Mouse (Mus musculus) liver, adult 2 months (tissue): ENCODE results near the gene Syn3. TPM values are rescaled to one million over a fixed set of nuclear protein-coding genes. Genes with fewer than 3 reads are reported as not detected.
A peak's percentile ranks its signal among the peaks of the same experiment; 100 is the strongest.

ENCODE experiments used
- DNase-seq: peaks from one replicate; pipeline ENCODE4 v3.0.0-alpha.2; 2011; ENCODE audit warnings: low read depth, low spot score; ENCODE audit errors: extremely low read depth
- H3K27ac ChIP-seq: fragments of 200-500 bp; replicated peaks from 2 replicates; pipeline ENCODE4 v1.5.1; 2012; ENCODE audit warnings: low read depth, mild to moderate bottlenecking, control low read depth, inconsistent platforms, low read length; ENCODE audit not compliant: insufficient read depth
- H3K27me3 ChIP-seq: fragments of 200-500 bp; 2 replicates; pipeline ENCODE4 v1.6.1; 2012; ENCODE audit warnings: mild to moderate bottlenecking, moderate library complexity, low read length, inconsistent platforms; ENCODE audit not compliant: control insufficient read depth, insufficient read depth
- H3K36me3 ChIP-seq: fragments of 200-500 bp; 2 replicates; pipeline ENCODE4 v1.6.1; 2012; ENCODE audit warnings: low read length, inconsistent platforms; ENCODE audit not compliant: control insufficient read depth, insufficient read depth
- H3K4me1 ChIP-seq: fragments of 200-500 bp; 2 replicates; pipeline ENCODE4 v1.6.1; 2011; ENCODE audit warnings: low read length; ENCODE audit not compliant: control insufficient read depth, insufficient read depth
- H3K4me3 ChIP-seq: fragments of 200-500 bp; 2 replicates; pipeline ENCODE4 v1.5.1; 2011; ENCODE audit warnings: low read depth, mild to moderate bottlenecking, control low read depth, low read length, moderate library complexity; ENCODE audit not compliant: insufficient read depth
- H3K79me2 ChIP-seq: fragments of 200-500 bp; 2 replicates; pipeline ENCODE4 v1.6.1; 2012; ENCODE audit warnings: inconsistent platforms, mild to moderate bottlenecking, low read length, moderate library complexity; ENCODE audit not compliant: control insufficient read depth, insufficient read depth
- H3K9ac ChIP-seq: fragments of 200-500 bp; 2 replicates; pipeline ENCODE4 v1.6.1; 2012; ENCODE audit warnings: low read depth, mild to moderate bottlenecking, control low read depth, inconsistent platforms, low read length
- CTCF ChIP-seq: fragments of 200-500 bp; IDR thresholded peaks from 2 replicates; pipeline ENCODE4 v1.5.1; 2011; ENCODE audit warnings: low read depth, low read length, control low read depth
- POLR2A ChIP-seq: fragments of 200-500 bp; IDR thresholded peaks from 2 replicates; pipeline ENCODE4 v1.6.1; 2011; ENCODE audit warnings: low read length, control low read depth; ENCODE audit not compliant: insufficient read depth; ENCODE audit errors: extremely low read depth
- WGBS: fragments of 180-500 bp; shearing (Covaris S2); methylation state at CpG from one replicate; pipeline ENCODE4 v1.1.7; 2018; 5-methylcytosine and 5-hydroxymethylcytosine counted together
- polyA plus RNA-seq: library from polyadenylated mRNA; depleted of rRNA; stranded (reverse); fragments of >200 nt; gene quantifications from 2 replicates; pipeline ENCODE4 v1.2.3, GENCODE M21; 2012
- total RNA-seq: library from RNA; depleted of rRNA; stranded (reverse); fragments of >200 nt; gene quantifications from 2 replicates; pipeline ENCODE4 v1.2.3, GENCODE M21; 2014

Gene Syn3
- total and polyA plus RNA-seq, 2 experiments, result 0.81 to 0.83 TPM

DNA sequence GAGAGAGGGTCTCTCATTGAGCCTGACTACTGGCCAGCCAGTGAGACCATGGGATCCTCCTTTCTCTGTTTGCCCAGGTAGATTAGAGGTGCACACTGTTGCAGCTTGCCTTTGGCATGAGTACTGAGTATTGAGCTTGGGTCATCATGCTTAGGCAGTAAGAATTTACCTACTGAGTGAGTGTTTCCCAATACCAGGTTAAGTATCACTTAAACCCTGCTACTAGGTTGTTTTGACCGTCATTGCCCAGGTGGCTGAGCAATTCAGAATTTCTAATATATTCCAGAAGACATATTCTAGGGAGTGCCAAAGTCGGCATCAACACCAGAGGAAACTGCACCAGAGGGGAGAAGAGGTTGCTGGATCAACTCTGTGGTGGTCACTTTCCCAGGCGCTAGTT lies 273.2 kb downstream of the Syn3 start:
- 89% methylated on average over 3 of the region's 3 CpGs for WGBS
- no peak for TF ChIP-seq POLR2A
- TF ChIP-seq CTCF, result no peak
- Histone ChIP-seq H3K4me1 (no peaks in the 10 kb centered on the region), H3K36me3 (no peaks in the 10 kb centered on the region), H3K4me3 (no peak overlapping the region), H3K9ac (no peak overlapping the region), H3K79me2 (no peaks in the 10 kb centered on the region), H3K27me3 (no peaks in the 10 kb centered on the region), H3K27ac (no peak overlapping the region)
- no peak for DNase-seq

DNA sequence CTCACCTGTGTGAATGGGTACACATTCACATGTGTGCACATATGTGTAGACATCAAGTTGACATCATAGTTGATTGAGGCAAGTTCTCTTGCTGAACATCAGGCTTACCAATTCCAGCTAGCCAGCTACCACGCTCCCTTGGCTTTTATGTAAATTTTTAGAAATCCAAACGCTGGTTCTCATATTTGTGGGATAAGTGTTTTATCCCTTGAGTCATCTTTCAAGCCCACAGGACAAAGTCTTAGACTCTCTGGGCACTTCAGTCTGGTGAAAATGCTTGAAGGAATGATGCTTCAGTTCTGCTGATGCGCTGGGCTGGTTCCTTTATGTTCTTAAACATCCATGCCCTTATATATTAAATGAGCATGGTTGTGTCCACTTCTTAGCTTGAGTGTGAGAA lies 279.7 kb downstream of the Syn3 start:
- no peak overlapping the region for H3K4me3 ChIP-seq
- no peak overlapping the region for H3K9ac ChIP-seq
- TF ChIP-seq POLR2A (no peak), CTCF (no peak)
- no peaks in the 10 kb centered on the region for H3K36me3 ChIP-seq
- WGBS, result 95% methylated on average over 3 of the region's 3 CpGs
- H3K79me2 ChIP-seq, result no peaks in the 10 kb centered on the region
- no peak for DNase-seq
- H3K27ac ChIP-seq, result no peak overlapping the region
- no peaks in the 10 kb centered on the region for H3K27me3 ChIP-seq
- H3K4me1 ChIP-seq, result no peaks in the 10 kb centered on the region

DNA sequence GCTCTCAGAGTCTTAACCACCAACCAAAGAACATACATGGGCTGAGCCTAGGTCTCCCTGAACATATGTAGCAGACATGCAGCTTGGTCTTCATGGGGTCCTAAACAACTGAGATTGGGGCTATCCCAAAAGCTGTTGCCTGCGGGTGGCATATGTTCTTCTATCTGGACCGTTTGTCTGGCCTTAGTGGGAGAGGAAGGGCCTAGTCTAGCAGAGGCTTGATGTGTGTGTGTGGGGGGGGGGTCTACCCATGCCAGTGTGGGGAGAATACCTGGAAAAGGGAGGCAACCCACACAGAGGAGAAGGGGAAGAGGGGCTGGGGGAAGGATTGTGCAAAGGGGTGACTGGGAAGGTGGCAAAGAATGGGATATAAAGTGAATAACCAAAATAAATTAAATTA lies 281.9 kb downstream of the Syn3 start:
- no peaks in the 10 kb centered on the region; the same call in 1 of the 2 replicates for H3K4me1 ChIP-seq
- TF ChIP-seq CTCF (no peak), POLR2A (no peak)
- H3K79me2 ChIP-seq, result no peaks in the 10 kb centered on the region
- no peak overlapping the region for H3K27ac ChIP-seq
- no peak for DNase-seq
- H3K4me3 ChIP-seq, result no peak overlapping the region
- WGBS, result 84% methylated on average over 2 of the region's 2 CpGs
- H3K9ac ChIP-seq, result no peak overlapping the region
- H3K36me3 ChIP-seq, result no peaks in the 10 kb centered on the region
- H3K27me3 ChIP-seq, result no peaks in the 10 kb centered on the region

DNA sequence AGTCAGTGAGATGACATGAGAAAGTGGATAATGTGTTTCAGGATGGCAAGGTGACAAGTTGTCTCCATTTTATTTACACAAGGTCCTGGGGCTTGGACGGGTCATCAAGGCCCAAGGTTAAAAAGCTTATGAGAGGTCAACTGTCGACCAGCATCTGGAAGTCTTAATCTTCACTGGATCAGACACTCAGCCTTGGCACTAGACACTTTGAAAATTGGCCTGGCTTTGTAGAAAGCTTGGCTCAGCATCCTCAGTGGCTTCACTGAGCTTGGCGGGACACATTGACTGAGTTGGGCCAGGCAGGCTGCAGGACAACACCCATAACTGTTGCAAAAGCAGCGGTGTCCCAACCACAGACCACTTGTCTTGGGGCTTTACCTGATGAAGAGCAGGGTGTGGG lies 286.6 kb downstream of the Syn3 start:
- Histone ChIP-seq H3K27ac (no peak overlapping the region), H3K79me2 (no peaks in the 10 kb centered on the region), H3K36me3 (no peaks in the 10 kb centered on the region), H3K9ac (no peak overlapping the region), H3K4me1 (no peaks in the 10 kb centered on the region; the same call in 1 of the 2 replicates), H3K4me3 (no peak overlapping the region), H3K27me3 (no peaks in the 10 kb centered on the region)
- TF ChIP-seq CTCF (no peak), POLR2A (no peak)
- 43% methylated on average over 4 of the region's 4 CpGs for WGBS
- DNase-seq, result peak; percentile 50

DNA sequence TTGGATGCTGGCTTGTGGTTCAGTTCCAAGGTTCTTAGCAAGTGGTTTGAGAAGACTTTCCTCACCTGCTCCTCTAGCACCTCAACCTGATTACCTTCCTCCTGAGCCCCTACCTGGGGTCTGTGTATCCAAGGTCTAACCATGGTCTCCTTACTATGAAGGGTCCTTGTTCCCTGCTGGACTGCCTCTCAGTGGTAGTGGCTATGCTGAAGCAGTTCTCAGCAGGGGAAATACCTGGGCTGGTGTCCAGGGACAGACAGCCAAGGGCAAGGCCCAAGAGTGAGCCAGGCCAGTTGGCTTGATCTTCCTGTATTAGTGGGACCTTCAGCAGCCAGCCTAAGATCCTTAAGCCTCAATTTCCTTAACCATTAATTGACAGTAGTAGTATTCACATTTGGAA lies 294.8 kb downstream of the Syn3 start:
- Histone ChIP-seq H3K4me1 (no peaks in the 10 kb centered on the region), H3K79me2 (no peaks in the 10 kb centered on the region), H3K4me3 (no peak overlapping the region), H3K27me3 (no peaks in the 10 kb centered on the region), H3K27ac (no peak overlapping the region), H3K36me3 (no peaks in the 10 kb centered on the region), H3K9ac (no peak overlapping the region)
- DNase-seq, result no peak
- TF ChIP-seq CTCF (no peak), POLR2A (no peak)

DNA sequence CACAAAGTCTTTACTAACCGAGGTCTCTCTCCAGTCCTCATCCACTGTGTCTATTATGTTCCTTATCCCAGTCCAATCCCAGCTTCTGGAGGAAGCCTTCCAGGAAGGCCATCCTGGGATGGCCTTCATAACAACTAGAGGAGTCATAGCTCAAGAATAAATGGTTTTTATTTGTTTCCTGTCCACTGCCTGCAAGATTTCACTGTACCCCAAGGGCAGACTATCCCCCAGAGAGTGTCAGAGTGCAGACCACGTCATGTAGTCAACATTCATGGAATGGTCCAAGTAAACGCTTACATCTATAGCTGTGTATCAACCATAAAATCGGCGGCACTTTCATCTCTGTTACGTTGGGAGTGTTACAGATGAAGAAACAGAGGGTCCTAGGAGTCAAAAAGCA lies 295.5 kb downstream of the Syn3 start:
- Histone ChIP-seq H3K27ac (no peak overlapping the region), H3K9ac (no peak overlapping the region), H3K36me3 (no peaks in the 10 kb centered on the region), H3K4me1 (no peaks in the 10 kb centered on the region), H3K4me3 (no peak overlapping the region), H3K79me2 (no peaks in the 10 kb centered on the region), H3K27me3 (no peaks in the 10 kb centered on the region)
- DNase-seq, result no peak
- TF ChIP-seq POLR2A (no peak), CTCF (no peak)
- 88% methylated on average over 6 of the region's 6 CpGs for WGBS
